Mouse (Mus musculus) C2C12 (cell line): ENCODE measurements around the gene Rcan2. TPM values are rescaled to one million over a fixed set of nuclear protein-coding genes. Genes with fewer than 3 reads are reported as not detected.

Source experiments
- H3K27me3 ChIP-seq: one replicate; pipeline ENCODE4 v1.6.1; 2011; ENCODE audit not compliant: control insufficient read depth, insufficient read depth, insufficient read length
- H3K36me3 ChIP-seq: one replicate; pipeline ENCODE4 v1.6.1; 2011; ENCODE audit not compliant: control insufficient read depth, insufficient read depth
- H3K4me3 ChIP-seq: one replicate; pipeline ENCODE4 v1.5.1; 2011; ENCODE audit warnings: mild to moderate bottlenecking, control low read depth; ENCODE audit not compliant: poor library complexity, insufficient read depth, severe bottlenecking
- H3K79me2 ChIP-seq: one replicate; pipeline ENCODE4 v1.6.1; 2011; ENCODE audit not compliant: control insufficient read depth, insufficient read depth
- H3K79me3 ChIP-seq: one replicate; pipeline ENCODE4 v1.6.1; 2011; ENCODE audit warnings: low read depth, control low read depth
- H3ac ChIP-seq: one replicate; pipeline ENCODE3; 2011; ENCODE audit warnings: low read depth; ENCODE audit not compliant: control insufficient read depth, insufficient read length
- CEBPB ChIP-seq: IDR thresholded peaks from one replicate; pipeline ENCODE4 v1.6.1; 2011; ENCODE audit warnings: low read depth, mild to moderate bottlenecking, control low read depth, moderate library complexity
- CTCF ChIP-seq: IDR thresholded peaks from one replicate; pipeline ENCODE4 v1.5.1; 2011; ENCODE audit not compliant: control insufficient read depth, insufficient read depth, insufficient read length
- FOSL1 ChIP-seq: IDR thresholded peaks from one replicate; pipeline ENCODE4 v1.8.0; 2011; ENCODE audit warnings: mild to moderate bottlenecking, low read length; ENCODE audit not compliant: poor library complexity, insufficient read depth, severe bottlenecking
- MAX ChIP-seq: IDR thresholded peaks from one replicate; pipeline ENCODE4 v1.6.1; 2011; ENCODE audit warnings: mild to moderate bottlenecking, control low read depth
- MYOD1 ChIP-seq: IDR thresholded peaks from one replicate; pipeline ENCODE4 v1.6.1; 2011; ENCODE audit warnings: low read depth; ENCODE audit not compliant: control insufficient read depth, insufficient read length
- MYOG ChIP-seq: IDR thresholded peaks from one replicate; pipeline ENCODE4 v1.6.1; 2011; ENCODE audit not compliant: control insufficient read depth, insufficient read length; ENCODE audit errors: extremely low read depth
- USF1 ChIP-seq: IDR thresholded peaks from one replicate; pipeline ENCODE4 v1.6.1; 2011; ENCODE audit warnings: low read depth, mild to moderate bottlenecking, control low read depth, moderate library complexity
- polyA plus RNA-seq: library from polyadenylated mRNA; unstranded; fragments of >200 nt; fragmentation: generic; extraction: Trizol; gene quantifications from one replicate; pipeline ENCODE4 v1.2.1, GENCODE M21; 2012; ENCODE audit warnings: missing spikeins

Rcan2 gene
- polyA plus RNA-seq, 1 experiment, result 1.0 TPM

- TF ChIP-seq CEBPB (no peak), CTCF (no peak), FOSL1 (no peak), MYOD1 (no peak), USF1 (no peak), MYOG (no peak), MAX (no peak)
- Histone ChIP-seq H3K4me3 (no peak overlapping the region), H3ac (no peak overlapping the region), H3K79me3 (no peaks in the 10 kb centered on the region), H3K36me3 (no peaks in the 10 kb centered on the region), H3K79me2 (no peaks in the 10 kb centered on the region), H3K27me3 (peaks cover 5% of the 10 kb centered on the region)
Observed at GRCm38 (mm10) chr17:43827261-43827660, 26.1 kb downstream of the Rcan2 start.

- Histone ChIP-seq H3K36me3 (no peaks in the 10 kb centered on the region), H3K79me3 (no peaks in the 10 kb centered on the region), H3ac (no peak overlapping the region), H3K79me2 (no peaks in the 10 kb centered on the region), H3K27me3 (peaks cover 5% of the 10 kb centered on the region), H3K4me3 (no peak overlapping the region)
- TF ChIP-seq MYOD1 (no peak), CEBPB (no peak), MAX (no peak), FOSL1 (no peak), USF1 (no peak), MYOG (no peak), CTCF (no peak)
Observed at GRCm38 (mm10) chr17:43832401-43833124, 31.4 kb downstream of the Rcan2 start.

GRCm38 (mm10) chr17:43840208-43840607 is 39.1 kb downstream of the Rcan2 start:
- H3K36me3 ChIP-seq, result no peaks in the 10 kb centered on the region
- H3ac ChIP-seq, result no peak overlapping the region
- H3K79me2 ChIP-seq, result no peaks in the 10 kb centered on the region
- H3K79me3 ChIP-seq, result no peaks in the 10 kb centered on the region
- peaks cover 3% of the 10 kb centered on the region for H3K27me3 ChIP-seq
- TF ChIP-seq MAX (no peak), CEBPB (no peak), CTCF (no peak), MYOD1 (no peak), USF1 (no peak), MYOG (no peak), FOSL1 (no peak)
- no peak overlapping the region for H3K4me3 ChIP-seq

- no peak overlapping the region for H3K4me3 ChIP-seq
- H3K36me3 ChIP-seq, result no peaks in the 10 kb centered on the region
- H3K27me3 ChIP-seq, result no peaks in the 10 kb centered on the region
- H3K79me2 ChIP-seq, result no peaks in the 10 kb centered on the region
- TF ChIP-seq MAX (no peak), USF1 (no peak), CEBPB (no peak), FOSL1 (no peak), MYOD1 (no peak), MYOG (no peak), CTCF (no peak)
- H3ac ChIP-seq, result no peak overlapping the region
- H3K79me3 ChIP-seq, result no peaks in the 10 kb centered on the region
Observed at GRCm38 (mm10) chr17:43846714-43847113, 45.6 kb downstream of the Rcan2 start.

- H3K36me3 ChIP-seq, result no peaks in the 10 kb centered on the region
- TF ChIP-seq CTCF (no peak), USF1 (no peak), MAX (no peak), MYOG (no peak)
- H3K79me3 ChIP-seq, result no peaks in the 10 kb centered on the region
- no peaks in the 10 kb centered on the region for H3K27me3 ChIP-seq
- H3K4me3 ChIP-seq, result no peak overlapping the region
- H3K79me2 ChIP-seq, result no peaks in the 10 kb centered on the region
- H3ac ChIP-seq, result no peak overlapping the region
Observed at GRCm38 (mm10) chr17:43848903-43849302, 47.8 kb downstream of the Rcan2 start.
